Mouse (Mus musculus) limb, embryonic 15.5 days (tissue): ENCODE results near the gene Fntb. TPM values are rescaled to one million over a fixed set of nuclear protein-coding genes. Genes with fewer than 3 reads are reported as not detected.
"Not testable (repeated sequence)": the region's sequence is repeated elsewhere in the genome, so short reads cannot be mapped to it uniquely, and the experiment has no call there.

Experiments used
- ATAC-seq: fragments of 200-750 bp; cut with Nextera tagmentation; 2 replicates; pipeline ENCODE4 v1.8.0; 2017; ENCODE audit warnings: low read depth, moderate TSS enrichment; ENCODE audit not compliant: insufficient number of reproducible peaks, low FRiP score, low TSS enrichment
- H3K27ac ChIP-seq: fragments of 300-500 bp; sonication (generic); 2 replicates; pipeline ENCODE4 v1.5.1; 2015; ENCODE audit warnings: moderate library complexity, mild to moderate bottlenecking, inconsistent platforms
- H3K27me3 ChIP-seq: fragments of 300-500 bp; sonication (generic); 2 replicates; pipeline ENCODE4 v1.6.1; 2015; ENCODE audit warnings: inconsistent platforms
- H3K36me3 ChIP-seq: fragments of 300-500 bp; sonication (generic); 2 replicates; pipeline ENCODE4 v1.6.1; 2015; ENCODE audit warnings: inconsistent platforms
- H3K4me1 ChIP-seq: fragments of 300-500 bp; sonication (generic); 2 replicates; pipeline ENCODE4 v1.6.1; 2015; ENCODE audit warnings: inconsistent platforms
- H3K4me2 ChIP-seq: fragments of 300-500 bp; sonication (generic); 2 replicates; pipeline ENCODE4 v1.6.1; 2015; ENCODE audit warnings: mild to moderate bottlenecking, inconsistent platforms
- H3K4me3 ChIP-seq: fragments of 300-500 bp; sonication (generic); 2 replicates; pipeline ENCODE4 v1.5.1; 2015; ENCODE audit warnings: mild to moderate bottlenecking, inconsistent platforms
- H3K9ac ChIP-seq: fragments of 300-500 bp; sonication (generic); 2 replicates; pipeline ENCODE4 v1.6.1; 2015; ENCODE audit warnings: inconsistent platforms
- H3K9me3 ChIP-seq: fragments of 300-500 bp; sonication (generic); 2 replicates; pipeline ENCODE4 v1.6.1; 2016; ENCODE audit warnings: inconsistent platforms
- WGBS: fragments of 180-500 bp; shearing (Covaris S2); methylation state at CpG from one replicate; pipeline ENCODE4 v1.1.7; 2015; 5-methylcytosine and 5-hydroxymethylcytosine counted together
- polyA plus RNA-seq: library from polyadenylated mRNA; unstranded; fragments of >200 nt; fragmentation: Nextera tagmentation; extraction: Ambion mirVana; gene quantifications from 2 replicates; pipeline ENCODE4 v1.2.1, GENCODE M21; 2015

Fntb gene
- polyA plus RNA-seq, 1 experiment from 2014 or later: 47.7 TPM

DNA sequence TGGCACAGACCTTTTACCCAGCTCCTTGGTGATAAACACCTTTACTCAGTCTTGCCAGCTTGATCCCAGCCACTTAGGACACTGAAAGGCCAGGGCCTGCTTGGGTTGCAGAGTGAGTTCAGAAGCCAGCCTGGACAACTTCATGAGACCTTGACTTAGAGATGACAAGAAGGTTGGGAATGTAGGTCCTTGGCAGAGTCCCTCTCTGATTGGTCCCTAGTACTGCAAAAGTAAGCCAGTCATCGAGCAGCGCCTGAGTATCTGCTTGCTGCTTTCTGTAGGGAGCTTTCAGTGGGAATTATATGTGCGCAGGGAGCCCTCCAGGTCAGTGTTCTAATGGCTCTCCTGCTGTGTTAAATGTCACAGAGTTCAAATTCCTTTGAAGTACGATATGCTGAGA is 9.7 kb downstream of the Fntb start:
- Histone ChIP-seq H3K9me3 (no peaks in the 10 kb centered on the region), H3K4me3 (no peak overlapping the region), H3K4me2 (no peak overlapping the region), H3K4me1 (no peaks in the 10 kb centered on the region), H3K27me3 (no peaks in the 10 kb centered on the region), H3K9ac (no peak overlapping the region), H3K36me3 (peaks cover 13% of the 10 kb centered on the region), H3K27ac (no peak overlapping the region)
- ATAC-seq: no peak
- 52% methylated on average over 4 of the region's 4 CpGs for WGBS

DNA sequence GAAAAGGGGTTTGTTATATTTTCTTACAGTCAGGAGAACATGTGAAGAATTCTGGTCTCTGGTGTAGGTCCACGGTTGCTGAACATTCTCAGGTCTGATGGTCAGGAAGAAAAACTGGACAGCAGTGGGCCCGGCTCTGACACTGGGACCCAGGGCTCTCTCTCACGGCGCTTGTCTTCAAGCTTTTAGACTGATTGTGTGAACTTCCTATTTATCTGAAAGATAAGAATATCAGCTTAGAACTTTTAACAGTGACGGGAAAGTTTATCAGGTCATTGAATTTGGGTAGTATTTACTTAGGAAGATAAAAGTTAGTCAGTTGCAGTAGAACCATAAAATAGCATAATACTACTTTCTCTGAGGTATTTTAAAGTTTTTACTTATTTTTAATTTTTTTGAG is 11.5 kb downstream of the Fntb start:
- 89% methylated on average over 5 of the region's 5 CpGs for WGBS
- H3K4me1 ChIP-seq: no peaks in the 10 kb centered on the region
- no peak overlapping the region for H3K4me2 ChIP-seq
- no peak overlapping the region for H3K9ac ChIP-seq
- H3K4me3 ChIP-seq: no peak overlapping the region
- H3K36me3 ChIP-seq: peaks cover 13% of the 10 kb centered on the region
- no peaks in the 10 kb centered on the region for H3K9me3 ChIP-seq
- H3K27ac ChIP-seq: no peak overlapping the region
- ATAC-seq: no peak
- H3K27me3 ChIP-seq: no peaks in the 10 kb centered on the region

DNA sequence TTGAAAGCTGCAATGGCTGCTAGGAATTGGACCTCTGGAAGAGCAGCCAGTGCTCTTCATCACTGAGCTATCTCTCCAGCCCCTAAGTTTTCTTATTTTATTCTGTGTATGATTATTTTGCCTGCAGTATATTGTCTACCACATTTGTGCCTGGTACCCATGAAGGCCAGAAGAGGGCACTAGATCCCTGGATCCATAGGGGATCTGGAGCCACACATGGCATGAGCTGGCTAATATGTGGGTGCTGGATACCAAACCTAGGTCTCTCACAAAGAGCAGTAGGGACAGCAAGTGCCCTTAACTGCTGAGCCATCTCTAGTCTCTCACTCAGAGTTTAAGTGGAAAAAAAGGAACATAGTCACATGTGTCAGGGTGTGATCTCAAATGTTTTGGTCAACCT is 12.5 kb downstream of the Fntb start:
- no peak for ATAC-seq
- no peak overlapping the region for H3K4me3 ChIP-seq
- H3K4me1 ChIP-seq: no peaks in the 10 kb centered on the region
- H3K27me3 ChIP-seq: no peaks in the 10 kb centered on the region
- H3K9ac ChIP-seq: no peak overlapping the region
- no peak overlapping the region for H3K4me2 ChIP-seq
- H3K27ac ChIP-seq: no peak overlapping the region
- H3K36me3 ChIP-seq: peaks cover 13% of the 10 kb centered on the region
- no peaks in the 10 kb centered on the region for H3K9me3 ChIP-seq

DNA sequence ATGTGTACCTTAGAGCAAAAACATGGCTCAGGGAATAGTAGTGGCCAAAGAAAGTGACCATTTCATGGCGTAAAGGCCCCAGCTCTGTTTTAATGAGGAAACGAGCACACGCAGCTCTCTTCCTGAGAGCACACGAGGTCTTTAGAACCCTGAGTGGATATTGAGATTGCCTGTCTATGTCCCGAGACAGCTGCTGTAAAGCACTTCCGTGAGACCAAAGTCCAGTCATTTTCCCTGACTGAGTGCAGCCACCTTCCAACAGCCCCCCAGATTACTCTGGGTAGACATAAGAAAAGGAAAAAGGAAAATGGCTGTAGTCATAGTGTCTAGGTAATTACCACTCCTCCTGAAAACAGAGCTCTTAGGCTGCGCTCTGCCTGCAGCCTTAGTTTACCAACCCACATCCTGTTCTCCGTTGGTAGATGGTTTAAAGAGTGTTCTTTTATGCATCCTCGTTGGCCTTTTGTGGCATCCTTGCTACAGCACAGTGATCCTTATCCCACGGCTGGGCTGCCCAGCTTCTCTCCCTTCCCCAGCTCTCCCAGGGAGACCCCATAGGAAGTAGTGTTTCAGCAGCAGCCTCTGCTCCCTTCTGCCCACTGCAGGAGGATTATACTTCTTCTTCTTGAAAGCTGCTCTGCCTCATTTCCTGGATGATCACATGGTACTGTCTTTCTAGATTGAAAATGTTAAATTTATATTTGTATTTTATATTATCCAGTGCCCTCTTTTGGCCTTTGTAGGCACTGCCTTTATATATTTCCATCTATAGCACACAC is 13.1 kb downstream of the Fntb start:
- 82% methylated on average over 10 of the region's 10 CpGs for WGBS
- Histone ChIP-seq H3K4me2 (no peak overlapping the region), H3K27me3 (no peaks in the 10 kb centered on the region), H3K36me3 (peaks cover 13% of the 10 kb centered on the region), H3K4me1 (no peaks in the 10 kb centered on the region), H3K9me3 (no peaks in the 10 kb centered on the region), H3K4me3 (no peak overlapping the region), H3K9ac (no peak overlapping the region), H3K27ac (no peak overlapping the region)
- no peak for ATAC-seq

DNA sequence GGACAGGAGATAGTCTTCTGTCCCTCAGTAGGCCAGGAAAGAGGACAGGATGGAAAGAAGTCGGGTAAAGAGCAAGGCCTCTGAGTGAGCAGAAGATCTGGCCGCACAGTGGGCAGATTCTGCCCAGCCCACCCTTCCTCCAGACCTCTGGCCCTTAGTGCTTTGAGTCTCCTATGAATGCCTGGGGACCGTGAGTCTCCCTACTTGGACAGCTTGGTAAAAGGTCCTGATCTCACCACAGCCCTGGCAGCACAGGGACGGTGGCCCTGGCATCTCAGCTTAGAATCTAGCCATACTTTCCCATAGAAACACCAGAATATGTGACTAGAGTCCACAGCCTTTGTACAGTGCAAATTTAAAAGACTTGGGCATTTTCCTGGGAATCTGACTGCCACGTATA is 14.6 kb downstream of the Fntb start:
- H3K9ac ChIP-seq: no peak overlapping the region
- no peak overlapping the region for H3K27ac ChIP-seq
- H3K4me1 ChIP-seq: no peaks in the 10 kb centered on the region
- no peaks in the 10 kb centered on the region for H3K27me3 ChIP-seq
- peaks cover 13% of the 10 kb centered on the region for H3K36me3 ChIP-seq
- no peaks in the 10 kb centered on the region for H3K9me3 ChIP-seq
- no peak overlapping the region for H3K4me2 ChIP-seq
- ATAC-seq: no peak
- no peak overlapping the region for H3K4me3 ChIP-seq
- 88% methylated on average over 5 of the region's 5 CpGs for WGBS

DNA sequence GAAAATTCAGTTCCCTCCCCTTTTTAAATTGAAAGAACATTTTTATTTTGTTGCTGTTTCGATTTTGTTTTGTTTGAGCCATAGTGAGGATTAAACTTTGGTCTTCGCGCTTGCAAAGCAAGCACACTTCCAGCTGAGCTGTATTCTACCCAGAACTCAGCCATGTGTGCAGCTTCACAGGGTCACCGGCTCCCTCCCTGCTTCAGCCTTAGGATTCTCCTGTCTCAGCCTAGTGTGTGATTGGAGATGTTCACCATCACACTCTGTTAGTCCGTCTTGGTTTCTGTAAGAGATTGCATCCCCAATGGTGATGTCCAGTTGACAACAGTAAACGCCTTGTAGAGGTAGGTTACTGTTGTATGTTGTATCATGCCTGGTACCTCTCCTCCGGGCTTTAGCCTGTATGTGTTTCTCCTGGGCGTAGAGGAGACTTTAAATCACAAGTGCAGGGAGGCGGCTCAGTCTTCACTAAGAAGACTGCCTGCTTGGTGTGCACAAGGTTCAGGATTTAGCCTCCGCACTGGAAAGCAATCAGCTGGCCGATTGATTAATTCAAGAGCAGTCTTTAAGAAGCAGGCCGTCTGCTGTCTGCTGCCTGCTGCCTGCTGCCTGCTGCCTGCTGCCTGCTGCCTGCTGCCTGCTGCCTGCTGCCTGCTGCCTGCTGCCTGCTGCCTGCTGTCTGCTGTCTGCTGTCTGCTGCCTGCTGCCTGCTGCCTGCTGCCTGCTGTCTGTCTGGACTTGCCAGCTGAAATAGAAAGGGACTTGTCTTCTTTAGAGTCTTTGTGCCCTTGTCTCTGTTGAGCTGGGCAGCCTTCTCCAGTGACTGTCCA is 15.5 kb downstream of the Fntb start:
- Histone ChIP-seq H3K4me2 (no peak overlapping the region), H3K27ac (no peak overlapping the region), H3K9me3 (no peaks in the 10 kb centered on the region), H3K36me3 (peaks cover 13% of the 10 kb centered on the region), H3K4me1 (no peaks in the 10 kb centered on the region), H3K4me3 (no peak overlapping the region), H3K9ac (no peak overlapping the region), H3K27me3 (no peaks in the 10 kb centered on the region)
- ATAC-seq: no peak
- 71% methylated on average over 12 of the region's 12 CpGs for WGBS

DNA sequence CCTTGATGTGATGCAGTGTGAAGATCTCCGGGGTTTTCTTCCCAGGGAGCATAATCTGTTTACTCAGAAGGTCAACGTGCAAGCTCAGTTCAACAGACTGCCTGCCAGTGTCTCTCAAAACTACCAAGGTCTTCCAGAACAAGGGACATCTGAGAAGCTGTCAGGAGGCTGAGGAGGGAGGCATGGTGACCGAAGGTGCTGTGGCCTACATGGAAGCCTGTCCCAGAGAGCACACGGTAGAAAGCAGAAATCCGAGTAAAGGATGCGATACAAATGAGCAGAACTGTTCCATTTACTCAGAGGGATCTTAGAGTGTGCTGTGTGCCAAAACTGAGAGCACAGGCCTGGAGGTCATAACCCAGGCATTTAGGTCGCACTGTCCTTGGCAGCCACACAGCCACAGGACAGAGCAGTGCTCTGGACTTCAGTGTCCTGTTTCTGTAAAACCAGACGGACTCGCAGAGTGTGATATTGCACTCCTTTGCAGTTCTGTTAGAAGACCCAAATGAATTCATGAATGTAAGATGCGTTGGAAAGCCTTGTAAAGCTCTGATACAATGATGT is 18.7 kb downstream of the Fntb start:
- Histone ChIP-seq H3K9me3 (no peaks in the 10 kb centered on the region), H3K9ac (no peak overlapping the region), H3K4me2 (no peak overlapping the region), H3K36me3 (peaks cover 5% of the 10 kb centered on the region; the same call in 1 of the 2 replicates), H3K4me3 (no peak overlapping the region), H3K27me3 (no peaks in the 10 kb centered on the region), H3K4me1 (no peaks in the 10 kb centered on the region), H3K27ac (no peak overlapping the region)
- WGBS: 68% methylated on average over 10 of the region's 10 CpGs
- ATAC-seq: no peak

DNA sequence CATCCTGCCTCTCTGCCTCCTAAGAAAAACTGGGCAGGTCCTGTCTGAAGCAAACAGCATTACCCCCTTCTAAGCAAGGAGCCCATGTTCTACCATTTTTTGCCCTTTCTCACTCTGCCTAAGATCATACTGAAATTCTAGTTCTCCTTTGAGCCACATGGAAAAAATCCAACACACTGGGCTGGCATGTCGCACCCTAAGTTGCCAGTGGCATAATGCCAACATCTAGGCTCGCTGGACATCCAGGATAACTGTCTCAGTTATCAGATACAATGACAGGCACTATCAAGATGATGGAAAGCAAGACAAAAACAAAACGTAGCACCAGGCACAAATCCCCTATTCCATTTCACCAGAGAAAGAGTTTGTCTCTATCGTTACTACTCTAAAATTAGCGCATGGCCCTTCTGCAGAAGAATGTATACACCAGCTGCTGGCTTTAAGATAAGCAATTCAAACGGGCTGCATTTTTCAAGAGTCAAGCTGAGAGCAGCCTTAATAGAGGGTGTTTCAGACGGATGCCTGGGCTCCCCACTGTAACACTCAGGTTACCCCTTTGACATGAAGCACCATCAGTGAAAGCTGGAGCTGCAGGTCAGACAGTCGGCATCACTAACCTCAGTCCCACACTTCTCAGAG is 25.2 kb downstream of the Fntb start:
- no peak overlapping the region for H3K27ac ChIP-seq
- H3K4me1 ChIP-seq: no peaks in the 10 kb centered on the region
- no peaks in the 10 kb centered on the region for H3K9me3 ChIP-seq
- H3K9ac ChIP-seq: no peak overlapping the region
- no peaks in the 10 kb centered on the region for H3K36me3 ChIP-seq
- ATAC-seq: no peak
- H3K4me3 ChIP-seq: no peak overlapping the region
- no peaks in the 10 kb centered on the region for H3K27me3 ChIP-seq
- WGBS: 60% methylated on average over 8 of the region's 8 CpGs
- H3K4me2 ChIP-seq: no peak overlapping the region

DNA sequence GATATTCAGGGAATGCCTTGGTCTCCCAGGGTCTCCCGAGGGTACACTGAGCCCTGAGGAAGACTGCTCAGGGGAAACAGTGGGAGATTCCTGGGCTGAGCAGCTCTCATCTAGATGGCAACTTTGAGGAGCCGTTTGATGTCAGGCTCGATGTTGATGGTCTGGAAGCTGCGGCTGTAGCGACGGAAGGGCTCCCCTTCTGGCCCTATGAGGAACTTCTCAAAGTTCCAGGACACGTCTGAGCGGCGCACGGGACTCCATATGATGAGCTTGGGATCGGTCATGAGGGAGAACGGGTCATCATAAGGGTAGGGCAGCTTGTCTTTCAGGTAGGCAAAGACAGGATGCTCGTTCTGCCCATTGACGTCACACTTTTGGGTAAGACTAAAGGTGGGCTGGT is 27.2 kb downstream of the Fntb start:
- H3K9ac ChIP-seq, H3K27ac ChIP-seq, H3K4me3 ChIP-seq, ATAC-seq, H3K36me3 ChIP-seq, H3K4me1 ChIP-seq, H3K9me3 ChIP-seq, H3K27me3 ChIP-seq, H3K4me2 ChIP-seq: not testable (repeated sequence)
- whole genome bisulfite sequencing: 46% methylated on average over 14 of the region's 14 CpGs

DNA sequence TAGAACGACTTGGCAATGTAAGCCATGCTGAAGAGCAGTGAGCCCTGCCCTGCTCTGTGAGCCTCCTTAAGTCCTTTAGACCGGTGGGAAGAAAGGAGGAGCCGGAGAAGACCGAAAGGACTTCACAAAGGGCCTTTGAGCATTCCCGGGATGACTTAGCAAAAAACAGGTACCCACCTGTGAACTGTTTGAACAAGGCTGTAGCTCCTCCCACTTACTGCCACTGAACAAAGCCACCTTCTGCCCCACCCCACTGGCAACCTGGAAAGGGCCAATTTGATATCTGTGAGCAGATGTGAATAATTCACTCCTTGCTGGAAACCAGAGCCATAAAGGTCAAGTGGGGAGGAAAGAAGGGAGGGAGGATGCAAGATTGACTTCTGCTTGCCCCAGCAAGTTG is 30.0 kb downstream of the Fntb start, which contains the start of gene Gpx2:
Gpx2 (minus strand) TSS at position 205 of the 400 bp plus-strand sequence.
- Histone ChIP-seq H3K4me2 (no peak within 1 kb of the TSS), H3K27ac (no peak within 1 kb of the TSS), H3K4me1 (no peaks in the 10 kb centered on the region), H3K9me3 (no peaks in the 10 kb centered on the region), H3K4me3 (no peak within 1 kb of the TSS), H3K36me3 (no peaks in the 10 kb centered on the region), H3K27me3 (no peaks in the 10 kb centered on the region), H3K9ac (no peak within 1 kb of the TSS)
- no peak for ATAC-seq
- WGBS: 70% methylated on average over 5 of the region's 5 CpGs

DNA sequence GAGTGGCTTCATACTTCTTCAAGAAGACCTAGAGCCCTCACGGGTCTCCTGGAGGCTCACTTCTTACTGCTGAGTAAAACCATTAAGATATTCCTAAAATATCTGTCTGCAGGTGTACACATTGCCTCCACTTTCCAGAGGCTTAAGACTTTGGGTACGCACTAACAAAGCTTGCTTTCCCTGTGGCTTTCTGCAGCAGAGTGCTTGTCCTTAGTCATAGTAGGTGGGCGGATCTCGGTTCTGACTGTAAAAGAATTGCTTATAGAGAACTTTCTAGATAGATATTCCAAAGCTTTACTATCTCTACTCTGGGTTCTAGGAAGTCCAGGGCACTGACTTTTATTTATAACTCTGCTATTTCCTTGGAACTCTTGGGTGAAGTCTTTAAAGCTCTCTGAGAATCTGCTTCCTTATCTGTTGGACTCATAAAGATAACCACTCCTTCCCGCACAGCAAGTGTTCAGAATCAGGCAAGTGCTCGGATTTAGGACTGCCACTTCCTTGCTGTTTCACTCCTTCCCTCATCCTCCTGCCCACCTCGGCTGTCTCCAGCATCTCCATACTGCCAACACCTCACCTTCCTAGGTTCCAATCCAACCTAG is 31.6 kb downstream of the Fntb start:
- H3K4me3 ChIP-seq: no peak overlapping the region
- H3K27me3 ChIP-seq: no peaks in the 10 kb centered on the region
- no peaks in the 10 kb centered on the region for H3K36me3 ChIP-seq
- 79% methylated on average over 7 of the region's 7 CpGs for WGBS
- no peak overlapping the region for H3K4me2 ChIP-seq
- H3K4me1 ChIP-seq: no peaks in the 10 kb centered on the region
- no peak for ATAC-seq
- no peak overlapping the region for H3K27ac ChIP-seq
- no peak overlapping the region for H3K9ac ChIP-seq
- no peaks in the 10 kb centered on the region for H3K9me3 ChIP-seq
